Mouse (Mus musculus): ENCODE data around the gene Scube1.

The Scube1 gene

DNA sequence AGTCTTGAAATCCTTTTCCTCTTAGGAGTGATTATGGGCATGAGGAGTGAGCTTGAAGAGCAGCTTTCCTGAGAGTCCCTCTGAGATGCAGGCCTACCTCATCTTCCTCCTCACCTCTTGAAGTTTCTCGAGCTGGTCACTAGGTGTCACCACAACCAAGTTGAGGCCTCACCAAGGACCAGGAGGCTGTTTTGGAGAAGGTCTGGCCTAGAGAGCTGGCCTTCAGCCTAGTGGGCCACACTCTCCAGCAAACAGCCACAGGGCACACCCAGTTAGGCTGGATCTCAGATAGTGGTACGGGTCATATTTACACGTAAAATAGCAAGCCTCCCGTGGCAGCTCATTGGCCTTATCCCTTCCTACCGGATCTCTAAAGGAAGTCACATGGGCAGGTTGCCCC, 60.1 kb downstream of the Scube1 start:
- DNase-seq, result peak; percentile 22 to 30

DNA sequence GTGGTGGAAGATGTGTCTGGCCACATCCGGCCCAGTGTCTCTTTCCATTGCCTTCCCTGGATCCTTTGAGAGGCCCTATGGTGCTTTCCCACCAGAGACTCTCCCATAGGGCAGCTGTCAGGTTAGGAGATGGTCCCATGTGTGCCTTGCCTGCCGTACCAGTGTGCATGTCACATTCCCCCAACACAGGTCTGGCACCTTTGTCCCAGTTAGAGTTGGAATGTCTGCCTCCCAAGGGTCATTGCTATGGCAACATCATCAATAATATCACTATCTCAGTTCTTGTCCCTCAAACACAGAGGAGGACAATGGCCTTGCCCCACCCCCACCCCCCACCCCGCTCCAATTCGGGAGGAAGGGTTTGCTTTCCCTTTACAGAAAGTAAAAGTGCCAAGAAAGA, 61.8 kb downstream of the Scube1 start:
- no peak for DNase-seq

DNA sequence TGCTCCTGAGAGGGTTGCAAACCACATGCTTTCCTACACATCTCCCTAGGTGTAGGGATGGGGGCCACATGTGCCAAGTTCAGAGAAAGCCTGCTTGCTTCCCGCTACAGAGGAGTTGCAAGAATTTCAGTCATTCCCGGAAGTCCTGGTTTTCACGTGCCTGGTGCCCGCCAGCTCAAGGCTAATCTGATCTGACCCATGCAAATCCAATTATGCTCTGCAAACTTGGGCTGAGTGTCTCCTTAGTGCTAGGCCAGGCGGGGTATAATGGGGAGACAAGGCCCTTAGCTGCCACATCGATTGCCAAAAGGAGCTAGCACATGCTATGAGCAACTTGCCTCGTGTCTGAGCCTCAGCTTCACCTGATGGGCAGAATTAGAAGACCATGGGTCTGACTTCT, 62.7 kb downstream of the Scube1 start:
- no peak for DNase-seq

DNA sequence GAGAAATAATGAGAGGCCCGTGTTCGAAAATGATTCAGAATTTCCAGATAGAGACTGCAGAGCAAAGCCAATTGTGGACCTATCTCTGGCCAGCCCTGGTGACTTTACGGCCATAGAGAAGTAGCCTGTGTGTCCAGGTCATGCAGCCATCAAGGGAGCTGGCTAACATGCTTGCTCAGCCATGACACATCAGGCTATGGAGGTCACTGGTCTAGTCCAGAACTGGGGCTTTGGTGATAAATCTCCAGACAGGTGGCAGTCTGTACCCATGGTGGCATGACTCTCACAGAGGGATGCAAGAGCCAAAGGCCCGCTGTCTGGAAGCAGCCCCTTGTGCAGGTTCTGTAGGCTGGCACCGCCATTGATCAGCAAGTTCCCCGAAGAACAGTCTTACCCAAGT, 82.3 kb downstream of the Scube1 start:
- DNase-seq, result no peak

DNA sequence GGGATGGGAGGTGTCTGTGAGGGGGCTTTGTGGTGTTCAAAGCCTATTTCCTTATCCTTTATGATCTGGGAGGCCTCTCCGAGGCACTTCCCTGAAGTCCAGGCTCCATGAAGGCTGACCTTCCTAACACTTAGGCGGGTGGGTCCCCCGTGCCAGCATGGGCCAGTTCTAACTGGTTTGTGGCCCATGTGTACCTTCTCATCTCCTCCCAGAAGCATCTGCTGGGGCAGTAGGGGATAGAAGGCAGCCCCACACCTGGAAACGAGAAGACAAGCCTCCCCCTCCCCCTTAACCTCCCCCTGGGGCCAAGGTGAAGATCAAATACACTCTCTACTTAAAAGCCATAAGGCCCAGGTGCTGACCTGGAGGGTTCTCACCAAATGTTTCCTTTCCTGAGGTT, 84.6 kb downstream of the Scube1 start:
- no peak for DNase-seq

DNA sequence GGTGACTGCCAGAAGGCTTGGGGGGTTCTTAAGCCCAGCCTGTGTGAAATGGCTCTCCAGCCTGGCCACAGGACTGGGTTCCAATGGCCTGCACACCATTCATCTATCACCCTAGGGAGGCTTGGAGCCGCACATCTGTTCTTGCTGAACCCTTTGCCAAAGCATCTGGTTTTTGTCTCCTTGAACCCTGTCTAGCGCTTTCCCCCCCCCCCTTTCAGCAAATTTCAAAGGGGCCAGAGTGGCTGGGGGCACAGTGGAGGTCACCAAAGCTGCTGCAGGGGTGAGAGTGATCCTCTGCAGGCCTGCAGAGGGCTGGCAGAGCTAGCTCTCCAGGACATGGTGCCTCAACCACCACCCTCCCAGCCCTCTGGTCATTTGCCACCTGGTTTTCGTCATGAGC, 85.7 kb downstream of the Scube1 start:
- DNase-seq, result no peak

DNA sequence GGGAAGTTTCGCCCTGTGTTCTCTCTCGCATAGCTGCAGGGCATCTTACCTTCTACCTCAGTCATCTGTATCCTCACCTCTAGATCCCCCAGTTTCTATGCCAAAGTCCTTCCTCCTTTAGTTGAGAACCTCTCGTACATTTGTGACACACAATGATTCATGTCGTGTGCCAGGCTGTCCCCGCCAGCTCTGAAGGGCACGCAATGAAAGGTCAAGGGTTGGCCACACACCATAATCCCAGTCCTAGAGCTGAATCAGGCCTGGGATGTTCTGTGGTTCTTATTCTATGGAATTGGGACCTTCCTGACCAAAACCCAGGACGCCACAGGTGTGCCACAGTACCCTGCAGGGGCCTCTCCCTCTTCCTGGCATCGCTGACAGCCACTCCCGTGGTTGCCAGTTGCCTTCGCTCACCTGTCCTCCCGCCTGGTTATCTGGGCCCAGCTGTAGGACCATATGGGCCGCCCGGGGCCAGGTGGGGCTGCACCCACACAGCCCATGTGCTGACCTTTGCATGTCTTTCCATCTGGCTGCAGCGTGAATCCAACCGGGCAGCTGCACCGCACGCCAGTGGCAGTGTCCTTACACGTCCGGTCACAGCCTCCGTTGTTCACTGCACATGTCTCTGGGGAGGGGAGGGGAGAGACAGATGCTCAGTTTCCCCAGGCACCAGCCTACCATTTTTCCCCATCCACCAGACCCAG, 86.5 kb downstream of the Scube1 start:
- no peak for DNase-seq

DNA sequence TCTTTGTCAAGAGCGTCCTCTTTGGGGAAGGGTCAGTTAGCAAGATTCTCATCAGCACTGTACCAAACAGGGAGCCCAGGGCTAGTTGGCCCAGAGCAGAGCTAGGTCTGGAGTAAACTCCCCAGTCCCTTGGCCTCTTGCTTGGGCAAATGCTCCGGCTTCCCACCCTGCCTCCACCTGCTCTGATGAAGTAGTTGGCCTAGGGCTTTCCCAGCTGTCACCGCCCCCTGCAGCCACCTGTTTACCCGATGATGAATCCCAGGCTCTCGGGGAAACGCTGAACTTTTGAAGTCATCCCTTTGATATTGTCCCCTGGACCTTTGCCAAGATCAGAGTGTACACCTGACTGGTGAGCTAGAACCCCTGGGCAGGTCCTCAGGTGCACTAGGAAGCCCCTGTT, 88.1 kb downstream of the Scube1 start:
- no peak for DNase-seq

DNA sequence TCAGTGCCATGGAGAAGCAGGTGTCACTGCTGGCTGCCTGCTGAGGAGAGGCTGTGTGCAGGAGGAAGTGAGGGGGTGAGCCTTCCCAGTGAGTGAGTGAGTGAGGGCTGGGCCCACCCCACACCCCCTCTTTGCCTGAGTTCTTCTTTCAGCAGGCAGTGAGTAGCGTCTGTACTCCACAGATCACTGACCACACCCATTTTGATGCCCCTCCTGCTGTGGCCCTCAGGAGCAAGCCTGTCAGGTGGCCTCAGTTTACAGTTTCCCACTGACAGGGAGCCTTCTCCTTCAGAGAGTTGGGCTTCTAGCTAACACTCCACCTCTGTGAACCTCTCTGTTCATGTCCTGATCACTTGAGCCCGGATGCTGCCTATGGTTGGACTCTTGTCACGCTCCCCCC, 89.6 kb downstream of the Scube1 start:
- DNase-seq, result no peak

DNA sequence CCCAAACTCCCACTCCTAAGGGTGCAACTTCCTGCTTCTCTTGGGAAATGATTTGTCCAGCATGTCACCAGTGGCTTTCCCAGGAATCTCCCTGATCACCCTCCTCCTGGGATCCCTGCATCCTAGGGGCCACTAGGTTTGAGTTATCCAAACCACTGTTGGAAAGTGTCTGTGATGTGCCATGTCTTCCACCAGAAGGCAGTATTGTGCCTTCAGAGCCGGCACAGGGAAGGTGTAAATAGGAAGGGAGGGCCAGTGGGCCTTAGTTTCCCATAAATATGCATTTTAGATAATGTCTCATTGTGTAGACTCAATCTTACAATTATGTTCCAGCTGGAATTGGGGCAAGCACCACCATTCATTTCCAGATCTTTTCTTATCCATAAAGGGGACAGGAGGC, 90.7 kb downstream of the Scube1 start:
- DNase-seq, result no peak

DNA sequence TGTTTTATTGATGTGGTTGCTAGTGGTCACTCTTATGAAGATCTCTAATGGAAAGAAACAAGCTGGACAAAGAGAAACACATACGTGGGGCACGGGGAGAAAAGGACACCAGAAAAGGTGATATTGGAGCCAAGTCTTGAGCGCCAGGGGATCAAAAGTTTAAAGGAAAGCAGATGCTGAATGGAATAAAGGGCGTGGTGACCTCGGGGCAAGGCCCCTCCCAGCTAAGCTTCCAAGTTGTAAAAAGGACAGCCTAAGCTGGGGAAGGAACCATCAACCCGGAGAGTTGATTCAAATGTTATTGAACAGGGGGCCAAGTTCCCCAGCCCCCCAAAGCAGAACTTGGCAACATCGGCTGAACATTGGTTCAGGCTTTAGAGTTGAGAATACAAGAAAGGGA, 93.8 kb downstream of the Scube1 start:
- no peak for DNase-seq

DNA sequence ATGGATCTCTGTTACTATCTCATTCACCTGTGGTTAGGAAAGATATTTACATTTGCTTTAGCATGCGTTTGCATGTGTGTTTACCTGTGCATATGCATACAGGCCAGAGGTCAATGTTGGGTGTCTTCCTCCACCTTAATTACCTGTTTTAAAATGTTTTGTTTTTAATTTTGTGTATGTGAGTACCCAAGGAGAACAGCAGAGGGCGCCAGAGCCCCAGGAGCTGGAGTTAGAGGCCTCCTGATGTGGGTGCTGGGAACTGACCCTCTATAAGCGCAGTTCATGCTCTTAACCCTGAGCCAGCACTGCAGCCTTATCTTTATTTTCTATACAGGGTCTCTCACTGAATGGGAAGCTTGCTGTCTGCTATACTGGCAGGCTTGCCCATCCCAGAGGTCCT, 95.1 kb downstream of the Scube1 start:
- DNase-seq, result no peak

DNA sequence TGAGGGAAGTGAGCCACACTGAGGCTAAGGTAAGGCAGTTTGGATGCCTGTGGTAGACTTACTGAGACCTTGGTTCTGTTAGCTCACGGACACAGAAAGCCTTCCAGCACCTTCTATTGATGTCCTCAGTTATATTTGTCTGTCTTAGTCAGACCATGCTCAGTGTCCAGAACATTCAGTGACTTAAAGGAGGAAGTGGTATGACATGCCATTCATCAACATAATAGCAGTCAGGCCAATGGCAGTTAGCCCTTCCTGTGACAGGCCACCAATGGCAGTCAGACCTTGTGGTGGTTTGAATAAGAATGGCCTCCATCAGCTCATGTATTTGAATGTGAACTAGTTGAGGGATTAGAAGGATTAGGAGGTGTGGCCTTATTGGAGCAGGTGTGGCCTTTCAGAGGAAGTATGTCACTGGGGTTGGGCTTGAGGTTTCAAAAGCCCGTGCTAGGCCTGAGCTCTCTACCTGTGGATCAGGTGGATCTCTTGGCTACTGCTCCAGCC, 98.6 kb downstream of the Scube1 start:
- DNase-seq, result no peak

DNA sequence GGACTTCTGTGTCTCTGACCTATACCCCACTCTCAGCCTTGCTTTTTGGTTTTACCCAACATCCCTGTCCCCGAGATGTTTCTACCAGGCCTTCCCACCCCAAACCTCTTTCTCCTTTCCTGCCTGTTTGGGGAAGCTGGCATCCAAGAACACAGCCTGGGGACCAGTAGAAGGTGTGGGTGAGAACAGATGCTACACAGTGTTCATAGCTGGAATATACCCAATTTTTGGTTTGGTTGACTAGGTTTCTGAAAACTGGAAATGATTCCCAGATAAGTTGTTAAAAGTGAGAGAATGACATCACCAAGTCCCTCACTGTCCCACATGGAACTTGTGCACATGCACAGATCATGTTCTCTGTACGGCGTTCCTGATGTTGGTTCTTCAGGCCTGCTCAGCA, 109.6 kb downstream of the Scube1 start:
- DNase-seq, result no peak

DNA sequence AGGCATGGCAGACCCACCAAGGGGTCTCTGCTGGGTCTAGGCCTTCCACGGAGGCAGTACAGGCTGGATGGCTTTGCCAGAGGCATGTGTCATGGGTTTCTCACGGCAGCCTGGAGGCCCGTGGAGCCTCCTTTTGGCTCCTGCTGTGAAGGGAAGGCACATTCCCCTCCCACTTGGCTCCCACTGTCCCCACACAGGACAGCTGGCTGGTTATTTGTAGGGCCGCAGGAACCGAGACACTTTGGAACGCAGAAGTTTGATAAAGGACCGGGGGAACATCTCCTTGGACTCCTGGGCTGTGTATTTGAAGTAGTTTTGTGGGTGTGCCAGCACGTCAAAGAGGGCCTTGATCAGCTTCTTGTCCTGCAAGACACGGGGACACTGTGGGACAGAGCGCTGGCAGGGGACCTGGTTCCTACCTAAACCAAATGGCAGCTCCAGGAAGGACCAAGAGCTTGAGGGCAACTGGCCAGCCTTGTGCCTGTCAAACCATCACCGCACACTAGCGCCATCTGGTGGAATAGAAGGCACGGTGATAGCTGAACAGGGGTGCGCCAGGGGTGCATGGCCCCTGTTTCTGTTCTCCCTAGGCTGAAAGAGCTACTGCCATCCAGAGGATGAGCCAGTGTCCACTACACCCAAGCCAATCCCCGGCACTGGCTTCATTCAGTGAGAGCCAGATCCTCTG, 117.6 kb downstream of the Scube1 start:
- peak; percentile 45 to 67 for DNase-seq

DNA sequence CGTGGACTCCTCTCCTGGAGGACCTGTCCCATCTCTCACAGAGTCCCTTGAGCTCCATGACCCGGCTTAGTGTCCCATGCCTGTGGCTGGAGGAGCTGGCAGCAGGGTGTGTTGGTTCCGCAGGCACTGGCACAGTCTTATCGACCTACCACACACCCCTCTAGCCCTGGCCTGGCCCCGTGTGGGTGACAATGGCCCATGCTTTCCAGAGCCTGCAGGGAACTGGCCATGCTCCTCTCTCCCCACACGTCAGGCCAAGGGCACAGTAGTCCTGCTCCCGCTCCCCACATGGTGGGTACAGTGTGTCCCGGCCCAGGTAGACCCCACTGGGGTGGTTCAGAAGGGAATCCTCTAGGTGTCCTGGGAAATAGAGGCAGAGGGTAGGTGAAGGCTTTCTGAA, 118.1 kb downstream of the Scube1 start:
- no peak for DNase-seq

DNA sequence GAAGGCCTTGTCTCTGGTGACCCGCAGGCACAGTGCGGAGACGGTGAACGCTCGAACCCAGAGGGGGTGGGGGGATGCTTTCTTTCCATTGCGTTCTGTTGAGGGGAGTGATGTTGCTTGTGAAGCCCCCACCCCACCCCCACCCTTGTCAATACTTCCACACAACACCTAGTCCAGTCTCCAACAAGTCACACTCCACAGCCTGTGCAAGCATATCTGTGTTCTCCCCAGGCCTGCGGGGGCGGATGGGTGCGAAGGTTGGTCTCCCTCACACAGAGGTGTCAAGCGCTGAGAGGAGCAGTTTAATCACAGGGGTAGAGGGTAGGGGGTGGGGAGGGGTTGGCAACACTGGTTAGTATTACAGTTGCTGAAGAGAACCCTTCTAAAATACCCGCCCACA, 118.6 kb downstream of the Scube1 start:
- no peak for DNase-seq

DNA sequence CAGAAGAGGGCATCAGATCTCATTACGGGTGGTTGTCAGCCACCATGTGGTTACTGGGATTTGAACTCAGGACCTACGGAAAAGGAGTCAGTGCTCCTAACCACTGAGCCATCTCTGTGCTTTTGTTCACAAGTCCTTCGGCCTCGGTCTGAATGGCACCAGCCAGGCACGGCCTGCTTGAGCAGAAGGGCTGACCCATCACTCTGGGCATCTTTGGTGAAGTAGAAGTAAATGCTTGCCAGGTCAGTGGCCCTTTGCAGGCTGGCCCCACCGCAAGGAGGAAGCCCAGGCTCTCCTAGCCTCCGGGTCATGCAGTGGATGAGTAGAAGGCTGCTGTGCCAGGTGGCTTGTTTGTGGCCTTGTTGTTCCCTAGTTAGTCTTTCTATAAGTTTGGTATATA, 121.4 kb downstream of the Scube1 start:
- no peak for DNase-seq

DNA sequence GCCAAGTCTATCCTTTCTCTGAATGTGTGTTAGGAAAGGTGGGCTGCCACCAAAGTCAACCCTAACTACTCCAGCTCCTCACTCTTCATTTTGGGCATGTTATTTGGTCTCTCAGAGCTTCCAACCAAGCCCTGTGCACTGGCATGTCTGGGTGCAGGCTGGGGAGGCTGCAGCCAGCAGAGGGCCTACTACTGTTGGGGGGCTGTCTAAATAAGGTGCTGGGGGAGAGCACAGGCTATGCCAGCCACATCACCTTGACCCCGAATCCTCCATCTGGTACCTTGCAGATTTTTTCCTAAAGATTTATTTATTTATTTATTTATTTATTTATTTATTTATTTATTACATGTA, 121.8 kb downstream of the Scube1 start:
- no peak for DNase-seq

DNA sequence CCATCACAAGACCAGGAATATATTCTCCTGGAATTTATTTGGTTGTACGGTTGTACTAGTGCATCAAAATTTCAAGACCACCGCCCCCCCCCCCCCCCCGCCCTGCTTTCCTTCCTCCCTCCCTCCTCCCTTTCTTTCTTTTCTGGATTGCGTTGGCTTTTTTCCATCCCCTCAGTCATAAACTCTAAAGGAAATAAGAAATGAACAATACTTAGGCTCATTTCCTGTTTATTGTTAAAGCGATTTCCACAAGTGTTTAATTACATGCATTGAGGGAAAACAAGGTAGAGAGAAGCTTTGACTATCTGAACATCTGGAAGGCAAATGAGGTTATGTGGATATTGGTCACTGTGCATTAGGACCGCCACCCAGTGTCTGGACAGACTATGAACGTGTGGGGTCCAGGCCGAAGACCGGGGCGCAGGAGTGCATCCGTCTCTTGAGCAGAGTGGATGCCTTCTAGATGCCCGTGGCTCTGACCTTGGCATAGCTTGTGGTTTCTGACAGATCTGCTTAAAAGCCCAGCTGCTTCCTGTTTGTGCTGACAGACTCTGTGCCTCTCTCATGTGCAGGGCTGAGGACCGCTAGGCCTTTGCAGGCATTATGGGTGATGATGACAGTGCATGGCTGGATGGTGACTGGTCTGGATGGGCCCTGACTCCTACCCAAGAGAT, 122.3 kb downstream of the Scube1 start:
- peak; percentile 24 to 25 for DNase-seq

DNA sequence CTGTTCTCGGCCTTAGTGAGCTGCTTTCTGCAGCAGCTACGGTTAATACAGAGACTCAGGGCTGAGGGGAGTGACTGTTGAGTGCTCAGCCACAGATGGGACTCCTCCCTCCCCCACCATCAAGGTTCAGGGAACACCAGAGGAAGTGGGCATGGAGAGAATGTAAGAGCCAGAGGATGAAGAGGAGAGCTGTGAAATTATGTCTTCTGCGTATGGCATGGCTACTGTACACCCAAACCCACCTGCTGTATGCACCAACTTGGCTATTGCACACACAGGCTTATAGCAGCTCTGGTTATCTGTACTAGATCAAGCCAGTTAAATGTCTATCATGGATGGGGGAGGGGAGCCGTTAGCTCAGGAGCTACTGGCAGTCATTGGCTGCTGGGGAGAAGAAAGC, 123.6 kb downstream of the Scube1 start:
- no peak for DNase-seq

DNA sequence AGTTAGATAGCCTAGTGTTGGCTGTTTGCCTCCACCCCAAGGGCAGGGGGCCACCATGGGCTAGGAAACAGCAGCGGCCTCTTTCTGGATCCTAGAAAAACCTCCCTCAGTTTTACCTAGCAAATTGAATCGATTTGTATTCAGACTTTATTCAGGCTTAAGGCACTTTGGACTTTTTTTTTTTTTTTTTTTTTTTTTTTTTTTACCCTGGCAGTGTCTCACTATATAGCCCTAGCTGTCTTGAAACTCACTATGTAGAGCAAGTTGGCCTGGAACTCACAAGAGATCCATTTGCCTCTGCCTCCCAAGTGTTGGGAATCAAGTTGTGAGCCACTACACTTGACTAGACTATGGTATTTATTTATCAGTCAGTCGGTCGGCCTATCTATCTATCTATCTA, 128.0 kb downstream of the Scube1 start:
- DNase-seq, result no peak

DNA sequence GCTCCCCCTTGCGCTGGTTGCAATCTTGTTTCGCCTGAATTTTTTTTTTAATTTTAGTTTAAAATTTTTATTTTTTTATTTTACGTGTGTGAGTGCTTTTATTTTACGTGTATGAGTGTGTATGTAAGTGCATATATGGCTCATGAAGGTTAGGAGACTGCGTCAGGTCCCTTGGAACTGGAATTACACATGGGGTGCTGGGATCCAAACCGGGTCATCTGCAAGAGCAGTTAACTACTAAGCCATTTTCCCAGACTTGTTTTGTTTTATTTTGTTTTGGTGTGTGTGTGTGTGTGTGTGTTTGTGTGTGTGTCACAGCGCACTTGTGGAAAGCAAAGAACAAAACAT, 129.5 kb downstream of the Scube1 start:
- DNase-seq, result no peak

All from kidney, adult 8-10 months (tissue).